Mouse (Mus musculus) CD8-positive naive resting alpha-beta T cell, adult 2 months (primary cell): ENCODE measurements around the gene Arhgap24.
"Not testable (repeated sequence)": the region's sequence is repeated elsewhere in the genome, so short reads cannot be mapped to it uniquely, and the experiment has no call there.

Experiments
- DNase-seq, 2 experiments: peaks; one replicate each; pipeline ENCODE4 v3.0.0; 2022; ENCODE audit warnings: low read depth in 2 of 2, low spot score in 2 of 2

The Arhgap24 gene

GRCm38 (mm10) chr5:102872996-102873395 lies 391.8 kb downstream of the Arhgap24 start:
- DNase-seq: not testable (repeated sequence)

- no peak for DNase-seq
Observed at GRCm38 (mm10) chr5:102874605-102875298, 393.6 kb downstream of the Arhgap24 start.

DNA sequence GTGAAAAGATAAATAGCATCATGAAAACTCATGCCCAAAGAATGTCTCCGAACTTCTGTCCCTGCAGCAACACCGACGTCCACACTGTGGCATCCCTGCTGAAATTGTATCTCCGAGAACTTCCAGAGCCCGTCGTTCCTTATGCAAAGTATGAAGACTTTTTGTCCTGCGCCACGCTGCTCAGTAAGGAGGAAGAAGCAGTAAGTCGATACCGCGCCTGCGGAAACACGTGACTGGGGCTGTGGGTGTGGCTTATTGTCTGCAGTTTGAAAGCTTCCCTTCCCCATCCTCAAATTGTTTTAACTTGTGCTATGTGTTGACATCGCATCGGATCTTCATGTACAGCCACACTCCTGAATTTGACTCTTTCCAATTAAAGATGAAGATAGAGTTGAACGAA lies 394.4 kb downstream of the Arhgap24 start:
- DNase-seq: no peak

DNA sequence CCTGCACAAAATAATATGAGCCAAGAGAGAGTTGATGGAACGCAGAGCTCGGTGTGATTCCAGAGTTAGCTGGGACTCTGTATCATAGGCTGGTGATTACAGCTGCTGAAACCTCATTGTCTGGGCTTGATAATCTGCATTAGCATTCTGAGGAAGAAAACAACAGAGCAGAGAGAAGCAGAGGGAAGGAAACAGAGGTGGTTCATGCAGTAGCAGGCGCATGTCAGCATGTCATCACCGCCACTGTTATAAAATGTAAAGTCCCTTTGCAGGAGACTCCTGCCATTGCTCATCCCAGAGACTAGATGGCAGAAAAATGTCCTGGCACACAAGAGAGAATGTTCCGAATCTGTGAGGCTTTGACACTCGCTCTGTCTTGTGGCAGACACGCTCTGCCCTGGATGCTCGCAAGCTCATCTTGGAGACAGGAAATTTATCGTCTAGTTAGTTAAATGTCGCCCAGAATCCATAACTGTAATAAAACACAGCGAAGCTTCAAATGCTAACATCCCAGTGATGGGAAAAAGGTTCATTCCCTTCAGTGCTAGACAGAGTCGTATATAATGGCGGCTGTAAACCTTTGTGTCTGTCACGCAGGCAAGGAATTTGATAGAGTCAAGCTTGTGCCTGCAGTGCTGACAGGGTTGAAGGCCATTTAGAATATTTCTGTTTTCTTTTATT lies 407.4 kb downstream of the Arhgap24 start:
- no peak for DNase-seq

- no peak for DNase-seq
Observed at GRCm38 (mm10) chr5:102889163-102889488, 407.9 kb downstream of the Arhgap24 start.

- DNase-seq: no peak
Observed at GRCm38 (mm10) chr5:102892226-102892625, 411.0 kb downstream of the Arhgap24 start.

DNA sequence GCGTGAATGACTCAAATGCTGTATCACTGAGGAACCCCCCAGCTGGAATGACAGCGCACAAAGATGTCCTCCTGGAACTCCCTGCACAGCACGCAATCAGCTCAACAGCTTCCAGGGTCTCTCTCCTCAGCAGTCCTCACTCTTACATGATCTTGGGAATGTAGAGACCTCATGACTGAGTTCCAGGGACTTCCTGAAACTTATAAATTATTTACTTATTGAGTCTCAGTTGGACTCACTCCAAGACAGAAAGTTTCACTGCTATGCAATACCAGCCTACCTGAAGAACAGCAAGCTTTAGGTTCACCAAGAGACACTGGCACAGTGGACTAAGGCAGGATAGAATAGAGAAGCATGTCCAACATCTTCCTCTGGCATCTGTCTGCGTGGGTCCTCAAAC lies 417.1 kb downstream of the Arhgap24 start:
- DNase-seq: no peak

GRCm38 (mm10) chr5:102899680-102900215 lies 418.6 kb downstream of the Arhgap24 start:
- no peak for DNase-seq

DNA sequence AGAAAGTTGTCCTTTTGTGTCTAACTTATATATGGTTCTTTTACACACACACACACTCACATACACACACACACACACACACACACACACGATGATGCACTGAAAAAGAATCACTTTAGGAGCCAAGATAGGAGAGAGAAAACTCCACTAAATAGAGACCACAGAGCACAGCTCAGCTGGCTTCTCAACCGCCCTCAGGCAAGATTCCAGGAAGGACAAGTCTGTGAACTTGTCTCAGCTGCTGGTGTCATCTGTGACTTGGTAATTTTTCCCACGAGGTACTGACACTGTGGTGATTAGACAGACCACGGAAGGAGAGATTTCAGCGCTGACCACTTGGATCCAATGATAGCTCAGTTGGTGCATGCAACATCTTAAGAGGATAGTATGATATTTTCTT lies 420.0 kb downstream of the Arhgap24 start:
- DNase-seq: no peak

- no peak for DNase-seq
Observed at GRCm38 (mm10) chr5:102903487-102903886, 422.3 kb downstream of the Arhgap24 start.

DNA sequence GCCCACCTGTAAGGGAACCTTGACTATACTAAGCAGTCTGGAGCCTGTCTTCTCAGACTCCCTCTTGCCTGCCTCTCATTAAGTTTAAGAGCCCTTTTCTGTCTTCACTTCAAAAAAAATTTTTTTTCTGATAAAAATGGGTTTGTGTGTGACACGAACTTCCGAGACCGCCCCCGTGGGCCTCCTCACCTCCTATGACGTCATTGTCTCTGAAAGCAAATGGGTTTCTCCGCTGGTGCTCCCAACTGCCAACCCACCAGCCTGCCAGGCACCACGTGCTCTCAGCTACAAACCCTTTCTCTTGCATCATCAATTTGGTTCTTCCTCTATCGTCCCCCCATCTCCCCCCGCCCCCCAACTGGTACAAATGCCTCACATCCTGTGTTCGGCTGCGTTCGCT lies 422.9 kb downstream of the Arhgap24 start:
- no peak for DNase-seq

GRCm38 (mm10) chr5:102905441-102906211 lies 424.4 kb downstream of the Arhgap24 start:
- DNase-seq: no peak

DNA sequence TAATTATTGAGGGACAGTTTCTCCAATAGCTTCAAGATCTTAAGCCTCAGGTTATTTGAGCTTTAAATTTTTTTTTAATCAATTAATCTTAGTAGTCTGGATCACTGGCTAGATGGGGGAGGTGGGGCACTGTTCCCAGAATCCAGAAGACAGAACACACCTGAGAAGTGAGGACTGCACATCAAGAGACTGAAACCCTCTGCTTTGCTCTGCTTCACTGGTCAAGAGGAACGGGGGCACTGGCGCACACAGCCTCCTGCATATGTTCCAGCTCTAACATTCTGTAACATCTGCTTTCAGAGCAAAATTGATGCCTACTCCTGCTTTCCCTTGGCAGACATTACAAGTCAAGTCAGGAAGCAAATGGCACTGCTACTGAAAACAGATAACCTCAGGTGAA lies 439.0 kb downstream of the Arhgap24 start:
- DNase-seq: no peak

DNA sequence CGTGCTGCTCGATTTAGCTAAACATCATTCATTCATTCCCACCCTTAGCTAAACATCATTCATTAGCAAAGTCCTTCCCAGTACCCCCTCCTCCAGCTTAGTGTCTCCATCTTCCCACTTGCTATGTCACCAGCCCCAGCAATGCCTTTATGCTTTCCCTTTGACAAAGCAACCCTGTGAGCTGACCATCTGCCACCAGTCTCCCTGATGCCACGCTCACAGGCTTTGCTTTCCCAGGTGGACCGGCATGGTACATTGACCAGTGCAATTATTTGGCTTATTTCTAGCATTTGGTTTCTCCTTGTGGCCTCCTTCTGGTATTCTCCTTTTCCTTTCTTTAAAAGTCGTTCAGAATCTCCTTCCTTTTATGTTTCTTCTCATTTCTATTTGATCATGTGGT lies 445.6 kb downstream of the Arhgap24 start:
- DNase-seq: no peak

DNA sequence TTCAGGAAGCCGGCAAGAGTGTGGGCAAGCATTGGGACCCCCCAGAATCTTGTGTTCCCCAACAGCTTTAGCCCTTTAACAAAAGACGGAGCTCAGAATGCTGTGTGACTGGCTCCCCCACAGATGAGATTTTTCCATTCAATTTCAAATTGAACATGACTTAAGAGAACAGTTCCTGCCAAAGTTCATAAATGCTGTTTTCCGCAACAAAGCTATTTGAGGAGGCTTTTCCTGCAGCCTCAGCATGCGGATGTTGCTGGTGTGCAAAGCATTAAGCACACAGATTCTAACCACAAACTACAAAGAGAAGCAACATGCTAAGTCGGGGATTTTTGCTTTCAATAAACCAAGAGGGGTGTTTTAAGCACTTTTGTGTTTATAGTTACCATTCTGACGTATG lies 449.0 kb downstream of the Arhgap24 start:
- no peak for DNase-seq

DNA sequence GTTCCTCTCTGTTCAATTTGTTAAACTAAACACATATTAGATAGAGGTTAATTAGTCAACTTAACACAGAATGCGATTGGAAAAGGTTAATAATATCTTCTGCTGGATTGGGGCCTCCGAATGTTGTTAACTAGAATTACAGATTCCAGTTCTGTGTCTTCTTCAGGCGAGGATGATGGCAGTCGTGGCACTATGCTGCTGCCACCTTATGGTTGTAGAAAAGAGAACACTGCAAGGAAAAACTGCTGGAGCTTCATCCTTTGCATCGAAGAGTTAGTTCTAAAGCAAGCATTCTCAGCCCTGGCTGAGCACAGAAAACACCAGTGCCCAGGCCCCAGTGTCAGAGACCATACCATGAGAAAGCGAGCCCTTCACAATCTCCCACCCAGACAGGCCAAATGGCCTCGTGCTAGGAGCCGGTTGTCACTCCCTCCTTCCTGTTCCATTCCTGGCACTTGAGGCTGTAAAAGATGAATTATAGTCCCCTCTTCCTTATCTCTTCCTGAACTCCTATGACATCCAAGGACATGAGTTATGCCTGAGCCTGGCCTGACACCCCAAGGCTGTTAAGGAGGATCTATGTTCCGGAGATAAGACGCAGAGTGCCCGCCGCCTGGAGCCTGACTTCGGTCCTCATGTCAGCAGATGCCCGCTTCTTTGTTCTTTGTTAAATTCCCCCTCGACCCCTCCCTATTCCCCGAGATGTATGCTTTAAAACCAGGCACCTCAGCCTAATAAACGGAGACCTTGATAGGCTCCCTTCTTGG lies 462.9 kb downstream of the Arhgap24 start:
- DNase-seq: not testable (repeated sequence)

DNA sequence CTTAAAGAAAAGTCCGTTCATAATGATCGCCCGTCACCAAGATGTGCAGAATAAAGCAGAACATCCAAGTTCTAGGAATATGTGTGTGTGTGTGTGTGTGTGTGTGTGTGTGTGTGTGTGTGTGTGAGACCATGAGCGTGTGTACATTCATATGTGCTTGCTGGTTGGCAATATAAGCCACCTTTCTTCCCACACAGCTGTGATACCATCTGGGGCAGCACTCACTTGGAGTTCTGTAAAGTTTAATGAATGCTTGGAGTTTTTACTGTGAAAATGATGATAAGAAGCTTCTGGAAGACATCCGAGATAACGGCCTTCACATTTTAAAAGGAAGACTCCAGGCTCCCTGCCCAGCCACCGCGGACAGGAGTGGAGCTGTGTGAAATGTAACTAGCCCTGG lies 465.4 kb downstream of the Arhgap24 start:
- no peak for DNase-seq

GRCm38 (mm10) chr5:102947061-102947711 lies 466.0 kb downstream of the Arhgap24 start:
- no peak for DNase-seq
